Mouse (Mus musculus) liver, embryonic 14.5 days (tissue): ENCODE data around the gene Rsrp1. TPM values are rescaled to one million over a fixed set of nuclear protein-coding genes. Genes with fewer than 3 reads are reported as not detected.

Experiments used
- ATAC-seq: fragments of 200-750 bp; cut with Nextera tagmentation; 2 replicates; pipeline ENCODE4 v1.8.0; 2017; ENCODE audit warnings: moderate number of reproducible peaks, mild to moderate bottlenecking, moderate library complexity; ENCODE audit not compliant: insufficient read depth
- DNase-seq, 3 experiments: peaks; one replicate each; pipeline ENCODE4 v3.0.0-alpha.2; 2012 to 2013; ENCODE audit warnings: low read depth in 3 of 3, low spot score in 3 of 3
- H3K27ac ChIP-seq: fragments of 300-500 bp; sonication (generic); 2 replicates; pipeline ENCODE4 v1.5.1; 2014; ENCODE audit warnings: moderate library complexity, mild to moderate bottlenecking, control low read depth, inconsistent platforms
- H3K27me3 ChIP-seq: fragments of 300-500 bp; sonication (generic); 2 replicates; pipeline ENCODE4 v1.6.1; 2014; ENCODE audit warnings: mild to moderate bottlenecking, low read length, moderate library complexity; ENCODE audit not compliant: control insufficient read depth, insufficient read depth
- H3K36me3 ChIP-seq: fragments of 300-500 bp; sonication (generic); replicated peaks from 2 replicates; pipeline ENCODE4 v1.6.1; 2014; ENCODE audit warnings: low read depth; ENCODE audit not compliant: control insufficient read depth, insufficient read depth
- H3K4me1 ChIP-seq, 2 experiments: fragments of 200-500 bp in 1 of 2; fragments of 300-500 bp in 1 of 2; sonication (generic) in 1 of 2; replicated peaks; 2 replicates each; pipeline ENCODE4 v1.6.1; 2012 to 2014; ENCODE audit warnings: antibody characterized with exemption in 1 of 2, inconsistent platforms in 1 of 2, low read length in 1 of 2; ENCODE audit not compliant: control insufficient read depth in 2 of 2, insufficient read depth in 2 of 2
- H3K4me2 ChIP-seq: fragments of 300-500 bp; sonication (generic); 2 replicates; pipeline ENCODE4 v1.6.1; 2014; ENCODE audit warnings: low read depth, mild to moderate bottlenecking, control low read depth, moderate library complexity
- H3K4me3 ChIP-seq, 2 experiments: fragments of 200-500 bp in 1 of 2; fragments of 300-500 bp in 1 of 2; sonication (generic) in 1 of 2; 2 replicates each; pipeline ENCODE4 v1.5.1; 2012 to 2014; ENCODE audit warnings: low read depth in 2 of 2, low read length in 2 of 2, mild to moderate bottlenecking in 2 of 2, control low read depth in 1 of 2, inconsistent platforms in 1 of 2, moderate library complexity in 1 of 2; ENCODE audit not compliant: insufficient read depth in 1 of 2
- H3K9ac ChIP-seq: fragments of 300-500 bp; sonication (generic); replicated peaks from 2 replicates; pipeline ENCODE4 v1.6.1; 2014; ENCODE audit warnings: mild to moderate bottlenecking, control low read depth, moderate library complexity
- H3K9me3 ChIP-seq: fragments of 300-500 bp; sonication (generic); 2 replicates; pipeline ENCODE4 v1.6.1; 2016; ENCODE audit warnings: low read length, mixed read lengths; ENCODE audit not compliant: control insufficient read depth
- CTCF ChIP-seq: IDR thresholded peaks from 2 replicates; pipeline ENCODE4 v1.5.1; 2016; ENCODE audit warnings: antibody characterized with exemption, low read depth, control low read depth
- EP300 ChIP-seq: IDR thresholded peaks from 2 replicates; pipeline ENCODE4 v1.6.1; 2016; ENCODE audit warnings: antibody characterized with exemption, low read depth
- WGBS: fragments of 180-500 bp; shearing (Covaris S2); extraction: QIAGEN DNeasy Blood & Tissue Kit; methylation state at CpG from one replicate; pipeline ENCODE4 v1.1.7; 2014; ENCODE audit not compliant: insufficient replicate concordance; 5-methylcytosine and 5-hydroxymethylcytosine counted together
- polyA plus RNA-seq, 2 experiments: library from polyadenylated mRNA; depleted of rRNA in 1 of 2; stranded (reverse) in 1 of 2; unstranded in 1 of 2; fragments of >200 nt; fragmentation: Nextera tagmentation in 1 of 2; extraction: Ambion mirVana in 1 of 2; gene quantifications; 2 replicates each; pipeline versions ENCODE4 v1.2.1 to v1.2.3; 2012 to 2014

Gene Rsrp1
- polyA plus RNA-seq, 2 experiments: 151 to 228 TPM

DNA sequence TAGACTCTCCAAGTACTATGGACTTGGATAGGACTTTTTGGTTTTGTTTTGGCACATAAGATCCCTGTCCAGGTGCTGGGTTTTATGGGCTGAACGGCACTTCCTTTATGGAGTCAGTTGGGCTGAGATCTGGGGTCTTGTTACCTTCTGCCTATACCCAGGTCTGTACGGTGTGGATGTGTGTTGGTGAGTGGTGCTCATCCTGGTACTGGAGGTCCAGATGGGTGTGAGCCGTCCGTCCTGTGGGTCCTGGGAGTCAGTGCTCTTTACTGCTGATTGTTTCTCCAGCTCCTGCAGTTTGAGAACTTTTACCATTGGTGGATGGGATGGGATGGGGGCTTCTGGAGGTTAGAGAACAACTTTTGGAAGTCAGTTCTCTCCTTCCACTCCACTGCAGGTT is 1.7 kb upstream of the Rsrp1 start:
- 84% methylated on average over 4 of the region's 4 CpGs for WGBS
- peaks cover 27% of the 10 kb centered on the region for H3K36me3 ChIP-seq
- peaks cover 36 to 50% of the 10 kb centered on the region in 2 experiments for H3K4me1 ChIP-seq
- DNase-seq (no peak), ATAC-seq (no peak)
- no peak overlapping the region for H3K4me3 ChIP-seq
- H3K4me2 ChIP-seq: no peak overlapping the region
- H3K9me3 ChIP-seq: no peaks in the 10 kb centered on the region
- H3K27ac ChIP-seq: no peak overlapping the region
- H3K9ac ChIP-seq: no peak overlapping the region; the same call in 1 of the 2 replicates
- no peaks in the 10 kb centered on the region for H3K27me3 ChIP-seq
- TF ChIP-seq CTCF: no peak
- TF ChIP-seq EP300: no peak

DNA sequence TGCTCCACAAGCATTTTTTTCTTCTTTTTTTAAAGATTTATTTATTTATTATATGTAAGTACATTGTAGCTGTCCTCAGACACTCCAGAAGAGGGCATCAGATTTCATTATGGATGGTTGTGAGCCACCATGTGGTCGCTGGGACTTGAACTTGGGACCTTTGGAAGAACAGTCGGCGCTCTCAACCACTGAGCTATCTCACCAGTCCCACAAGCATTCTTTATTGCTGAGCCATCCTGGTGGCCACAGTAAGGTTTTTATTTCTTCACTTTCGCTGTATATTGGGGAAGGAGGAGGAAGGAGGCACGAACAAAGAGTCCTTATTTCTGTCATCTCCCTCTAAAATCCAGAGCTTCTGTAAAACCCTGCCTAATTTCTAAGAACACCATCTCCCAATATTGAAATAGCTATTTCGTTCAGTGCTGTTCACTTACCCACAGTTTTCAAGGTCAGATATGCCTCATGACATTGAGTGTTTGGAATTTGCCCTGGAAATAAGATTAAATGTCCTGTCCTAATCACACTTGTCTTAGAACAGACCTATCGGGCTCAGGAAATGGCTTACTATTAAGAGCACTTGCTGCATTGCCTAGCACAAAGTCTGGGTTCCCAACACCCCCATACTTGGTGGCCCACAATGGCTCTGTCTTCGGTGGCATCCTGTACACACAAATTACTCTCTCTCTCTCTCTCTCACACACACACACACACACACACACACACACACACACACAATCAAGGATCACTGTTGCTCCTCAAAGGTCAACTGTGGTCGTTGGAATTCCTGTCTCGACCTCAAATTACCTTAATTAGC is 1.1 kb upstream of the Rsrp1 start:
- H3K27me3 ChIP-seq: no peaks in the 10 kb centered on the region
- H3K36me3 ChIP-seq: peaks cover 33% of the 10 kb centered on the region
- H3K9ac ChIP-seq: peak overlapping the region; percentile 75
- H3K4me3 ChIP-seq: peak overlapping the region; percentile 80 to 92
- H3K27ac ChIP-seq: peak overlapping the region; percentile 76
- H3K9me3 ChIP-seq: no peaks in the 10 kb centered on the region
- TF ChIP-seq CTCF (0 out of 2 replicates have a peak, but pooled peaks have one; percentile 4), EP300 (no peak)
- WGBS: 47% methylated on average over 10 of the region's 10 CpGs
- DNase-seq (no peak), ATAC-seq (no peak)
- peaks cover 30 to 45% of the 10 kb centered on the region in 2 experiments for H3K4me1 ChIP-seq
- peak overlapping the region; percentile 80 for H3K4me2 ChIP-seq

DNA sequence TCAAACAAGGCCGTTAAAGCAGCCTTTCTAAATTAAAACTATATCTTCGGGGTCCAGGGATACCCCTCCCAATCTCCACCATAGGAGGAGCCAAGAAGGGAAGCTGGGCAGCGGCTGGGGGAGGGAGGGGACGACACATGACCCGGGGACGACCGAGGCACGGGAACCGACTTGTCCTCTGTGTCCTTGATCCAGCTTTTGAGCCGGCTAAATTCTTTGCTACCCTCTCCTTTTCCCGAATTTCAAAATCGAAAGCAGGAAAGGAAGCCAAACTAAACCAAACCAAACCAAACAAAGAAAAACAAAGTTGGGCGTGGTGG is 507 bp upstream of the Rsrp1 start:
- DNase-seq: no peak
- peaks cover 25 to 39% of the 10 kb centered on the region in 2 experiments for H3K4me1 ChIP-seq
- H3K36me3 ChIP-seq: peaks cover 39% of the 10 kb centered on the region
- peak; percentile 47; the same call in 1 of the 2 replicates for ATAC-seq
- H3K4me2 ChIP-seq: peak overlapping the region; percentile 80
- under 1% methylated on average over 13 of the region's 13 CpGs for WGBS
- peak overlapping the region; percentile 80 to 92 for H3K4me3 ChIP-seq
- H3K9me3 ChIP-seq: no peaks in the 10 kb centered on the region
- no peak for TF ChIP-seq CTCF
- TF ChIP-seq EP300: no peak
- H3K27ac ChIP-seq: peak overlapping the region; percentile 76
- peak overlapping the region; percentile 75 for H3K9ac ChIP-seq
- no peaks in the 10 kb centered on the region for H3K27me3 ChIP-seq

DNA sequence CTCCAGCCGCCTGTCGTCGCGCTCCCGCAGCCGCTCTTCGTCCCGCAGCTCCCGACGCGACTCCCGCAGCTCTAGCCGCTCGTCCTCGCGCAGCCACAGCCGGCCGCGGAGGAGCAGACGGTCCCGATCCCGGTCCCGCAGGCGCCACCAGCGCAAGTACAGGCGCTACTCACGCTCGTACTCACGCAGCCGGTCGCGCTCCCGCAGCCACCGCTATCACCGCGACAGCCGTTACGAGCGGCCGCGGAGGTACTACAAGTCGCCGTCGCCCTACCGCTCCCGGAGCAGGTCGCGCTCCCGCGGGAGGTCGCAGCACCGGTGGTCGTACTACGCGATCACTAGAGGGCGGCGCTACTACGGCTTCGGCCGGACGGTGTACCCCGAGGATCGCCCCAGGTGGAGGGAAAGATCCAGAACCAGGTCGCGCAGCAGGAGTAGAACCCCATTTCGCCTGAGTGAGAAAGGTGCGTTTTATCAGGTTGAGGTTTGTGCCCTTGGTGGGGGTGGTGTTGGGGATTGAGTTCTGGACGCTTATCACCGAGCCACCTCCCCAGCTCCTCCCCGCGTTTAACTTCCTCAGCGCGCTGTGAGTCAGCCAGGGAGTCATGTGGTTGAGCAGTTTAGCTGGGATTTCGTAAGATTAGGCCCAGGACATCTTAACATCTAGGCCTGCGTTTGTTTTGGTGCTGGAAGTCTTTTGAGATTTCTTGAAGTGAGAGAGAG is 788 bp downstream of the Rsrp1 start:
- Histone ChIP-seq H3K4me3 (peak overlapping the region; percentile 92 to 97), H3K9ac (peak overlapping the region; percentile 99), H3K4me1 (peaks cover 17 to 31% of the 10 kb centered on the region in 2 experiments), H3K4me2 (peak overlapping the region; percentile 96), H3K9me3 (no peaks in the 10 kb centered on the region), H3K27me3 (no peaks in the 10 kb centered on the region), H3K36me3 (peaks cover 50% of the 10 kb centered on the region), H3K27ac (peak overlapping the region; percentile 79)
- under 1% methylated on average over 75 of the region's 75 CpGs for WGBS
- DNase-seq: peak; percentile 83 to 88 (median 84)
- peak; percentile 62 for ATAC-seq
- peak; percentile 28 for TF ChIP-seq CTCF
- no peak for TF ChIP-seq EP300

DNA sequence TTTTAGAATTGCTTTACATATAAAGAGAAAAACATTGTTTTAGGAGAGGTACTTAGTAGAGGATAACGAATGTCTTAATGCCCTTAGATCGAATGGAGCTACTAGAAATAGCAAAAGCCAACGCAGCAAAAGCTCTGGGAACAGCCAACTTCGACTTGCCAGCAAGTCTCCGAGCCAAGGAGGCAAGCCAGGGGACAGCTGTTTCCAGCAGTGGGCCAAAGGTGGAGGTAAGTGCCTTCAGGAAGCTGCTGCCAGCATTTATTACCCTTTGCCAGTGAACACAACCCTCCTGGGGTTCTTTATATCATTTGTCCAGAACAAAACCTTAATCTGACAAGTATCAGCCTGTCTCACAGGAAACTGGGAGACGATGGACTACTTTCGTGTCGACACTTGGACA is 1.8 kb downstream of the Rsrp1 start:
- peaks cover 21 to 26% of the 10 kb centered on the region in 2 experiments for H3K4me1 ChIP-seq
- H3K27ac ChIP-seq: peak overlapping the region; percentile 41
- TF ChIP-seq EP300: no peak
- no peak for TF ChIP-seq CTCF
- peak overlapping the region; percentile 92 to 97 for H3K4me3 ChIP-seq
- no peak for ATAC-seq
- 59% methylated on average over 8 of the region's 8 CpGs for WGBS
- H3K4me2 ChIP-seq: peak overlapping the region; percentile 96
- H3K27me3 ChIP-seq: no peaks in the 10 kb centered on the region
- no peaks in the 10 kb centered on the region for H3K9me3 ChIP-seq
- peaks cover 53% of the 10 kb centered on the region for H3K36me3 ChIP-seq
- DNase-seq: no peak
- peak overlapping the region; percentile 55 for H3K9ac ChIP-seq
